Comparison of ENCODE assay signal across 11 mouse cellular contexts in genomic region chr5:97022305-97023278, GRCm38 (mm10). TPM values are rescaled to one million over a fixed set of nuclear protein-coding genes. Genes with fewer than 3 reads are reported as not detected.
DNase-seq lines count a peak whose midpoint lies in the region; ATAC-seq and TF ChIP-seq lines count a peak whose summit lies in the region.
"Had no signal": no experiment of that assay in that cellular context is flagged by ENCODE, and none has a peak within 500 bp of the region (broad histone marks: within the 10 kb centered on the region; RNA-seq: fewer than 3 reads in every experiment).

No protein-coding gene starts in this region.

- H3K36me3 ChIP-seq in hindbrain, embryonic 13.5 days: no peaks in the 10 kb centered on the region
- no peaks in the 10 kb centered on the region for H3K36me3 ChIP-seq in hindbrain, embryonic 11.5 days (ENCODE audit: control insufficient read depth, insufficient read depth, low read length)
- H3K36me3 ChIP-seq in stomach, embryonic 14.5 days (ENCODE audit: control insufficient read depth, insufficient read depth, low read length): no peaks in the 10 kb centered on the region
- H3K36me3 ChIP-seq in stomach, postnatal 0 days (ENCODE audit: control insufficient read depth, insufficient read depth, low read length): no peaks in the 10 kb centered on the region
- H3K36me3 ChIP-seq in intestine, postnatal 0 days (ENCODE audit: control insufficient read depth, insufficient read depth): no peaks in the 10 kb centered on the region
- H3K36me3 ChIP-seq: embryonic facial prominence, embryonic 13.5 days had no signal

- H3K9ac ChIP-seq in hindbrain, embryonic 13.5 days: no peak overlapping the region
- H3K9ac ChIP-seq in hindbrain, embryonic 11.5 days (ENCODE audit: low read depth, low read length): no peak overlapping the region
- H3K9ac ChIP-seq in stomach, embryonic 14.5 days (replicated peaks; ENCODE audit: low read depth, low read length): no peak overlapping the region
- no peak overlapping the region for H3K9ac ChIP-seq in stomach, postnatal 0 days (ENCODE audit: low read length)
- no peak overlapping the region for H3K9ac ChIP-seq in intestine, postnatal 0 days (ENCODE audit: low read depth, low read length)
- H3K9ac ChIP-seq: embryonic facial prominence, embryonic 13.5 days had no signal

- WGBS in hindbrain, embryonic 13.5 days: 72% methylated on average over 15 of the region's 15 CpGs
- WGBS in hindbrain, embryonic 11.5 days: 79% methylated on average over 15 of the region's 15 CpGs
- 72% methylated on average over 15 of the region's 15 CpGs for WGBS in stomach, embryonic 14.5 days
- WGBS in stomach, postnatal 0 days: 71% methylated on average over 15 of the region's 15 CpGs
- WGBS in intestine, postnatal 0 days: 46% methylated on average over 15 of the region's 15 CpGs

- ATAC-seq in hindbrain, embryonic 13.5 days (ENCODE audit: low FRiP score): peak; percentile 52; the same call in 1 of the 2 replicates
- no peak; the same call in 1 of the 2 replicates for ATAC-seq in hindbrain, embryonic 11.5 days (ENCODE audit: low FRiP score)
- 0 out of 2 replicates have a peak, but pooled peaks have one; percentile 33 for ATAC-seq in stomach, embryonic 14.5 days (ENCODE audit: insufficient number of reproducible peaks, insufficient read depth, low FRiP score, low read depth)
- no peak for ATAC-seq in stomach, postnatal 0 days (ENCODE audit: low FRiP score, low TSS enrichment)
- peak; percentile 82 for ATAC-seq in intestine, postnatal 0 days

- TF ChIP-seq EP300 in stomach, postnatal 0 days (optimal IDR thresholded peaks at IDR 0.05): no peak

- DNase-seq in hindbrain, embryonic 11.5 days (ENCODE audit: low spot score): no peak
- no peak for DNase-seq in stomach, postnatal 0 days (ENCODE audit: low spot score)
- peak; percentile 37 for DNase-seq in yolk sac, embryonic 10.5 days (ENCODE audit: low spot score)
- no peak for DNase-seq in adrenal gland, postnatal 4 days (ENCODE audit: low spot score in 2 of 2)
- DNase-seq in Muller cell, postnatal 12 days (ENCODE audit: inconsistent ontology term): no peak
- DNase-seq: right cerebral cortex, postnatal 4 days had no signal

- no peak overlapping the region for H3K4me3 ChIP-seq in hindbrain, embryonic 13.5 days
- H3K4me3 ChIP-seq in hindbrain, embryonic 11.5 days (ENCODE audit: low read depth, low read length): no peak overlapping the region
- no peak overlapping the region for H3K4me3 ChIP-seq in stomach, embryonic 14.5 days (ENCODE audit: low read depth, low read length)
- H3K4me3 ChIP-seq in stomach, postnatal 0 days (ENCODE audit: low read depth, low read length): no peak overlapping the region
- H3K4me3 ChIP-seq in intestine, postnatal 0 days (ENCODE audit: low read depth, low read length): no peak overlapping the region
- H3K4me3 ChIP-seq: embryonic facial prominence, embryonic 13.5 days had no signal

- TF ChIP-seq CTCF in stomach, postnatal 0 days (IDR thresholded peaks at IDR 0.05; ENCODE audit: low read depth): no peak
- TF ChIP-seq CTCF in intestine, postnatal 0 days (IDR thresholded peaks at IDR 0.05; ENCODE audit: low read depth): no peak

- no peaks in the 10 kb centered on the region for H3K27me3 ChIP-seq in hindbrain, embryonic 13.5 days
- H3K27me3 ChIP-seq in hindbrain, embryonic 11.5 days (ENCODE audit: control insufficient read depth, insufficient read depth, low read length): no peaks in the 10 kb centered on the region
- H3K27me3 ChIP-seq in stomach, embryonic 14.5 days (ENCODE audit: control insufficient read depth, insufficient read depth, low read length): no peaks in the 10 kb centered on the region
- no peaks in the 10 kb centered on the region for H3K27me3 ChIP-seq in stomach, postnatal 0 days (ENCODE audit: control insufficient read depth, insufficient read depth, low read length)
- H3K27me3 ChIP-seq in intestine, postnatal 0 days (replicated peaks; ENCODE audit: control insufficient read depth, insufficient read depth, low read length): no peaks in the 10 kb centered on the region
- H3K27me3 ChIP-seq: embryonic facial prominence, embryonic 13.5 days had no signal

- peaks cover 9% of the 10 kb centered on the region for H3K4me1 ChIP-seq in hindbrain, embryonic 13.5 days (replicated peaks)
- no peaks in the 10 kb centered on the region for H3K4me1 ChIP-seq in hindbrain, embryonic 11.5 days (replicated peaks; ENCODE audit: control insufficient read depth, insufficient read depth, low read length)
- no peaks in the 10 kb centered on the region for H3K4me1 ChIP-seq in stomach, embryonic 14.5 days (ENCODE audit: control insufficient read depth, insufficient read depth, low read length)
- no peaks in the 10 kb centered on the region for H3K4me1 ChIP-seq in stomach, postnatal 0 days (replicated peaks; ENCODE audit: control insufficient read depth, insufficient read depth)
- peaks cover 8% of the 10 kb centered on the region for H3K4me1 ChIP-seq in intestine, postnatal 0 days (replicated peaks; ENCODE audit: control insufficient read depth, insufficient read depth, low read length)
- H3K4me1 ChIP-seq: embryonic facial prominence, embryonic 13.5 days had no signal

- H3K9me3 ChIP-seq in hindbrain, embryonic 13.5 days: no peaks in the 10 kb centered on the region
- H3K9me3 ChIP-seq in hindbrain, embryonic 11.5 days (ENCODE audit: control insufficient read depth, low read length): no peaks in the 10 kb centered on the region
- H3K9me3 ChIP-seq in stomach, embryonic 14.5 days (ENCODE audit: control insufficient read depth, low read depth, low read length): no peaks in the 10 kb centered on the region
- no peaks in the 10 kb centered on the region for H3K9me3 ChIP-seq in stomach, postnatal 0 days (ENCODE audit: control insufficient read depth, low read length)
- no peaks in the 10 kb centered on the region for H3K9me3 ChIP-seq in intestine, postnatal 0 days (ENCODE audit: control insufficient read depth)
- H3K9me3 ChIP-seq: embryonic facial prominence, embryonic 13.5 days had no signal

- H3K4me2 ChIP-seq in hindbrain, embryonic 13.5 days: no peak overlapping the region
- H3K4me2 ChIP-seq in hindbrain, embryonic 11.5 days (replicated peaks; ENCODE audit: low read depth, low read length): no peak overlapping the region
- no peak overlapping the region for H3K4me2 ChIP-seq in stomach, embryonic 14.5 days (replicated peaks; ENCODE audit: low read depth, low read length)
- no peak overlapping the region for H3K4me2 ChIP-seq in stomach, postnatal 0 days (replicated peaks; ENCODE audit: low read depth)
- H3K4me2 ChIP-seq in intestine, postnatal 0 days (replicated peaks; ENCODE audit: low read depth): no peak overlapping the region; the same call in 1 of the 2 replicates
- H3K4me2 ChIP-seq: embryonic facial prominence, embryonic 13.5 days; midbrain, embryonic 11.5 days had no signal

- no peak overlapping the region for H3K27ac ChIP-seq in hindbrain, embryonic 13.5 days
- H3K27ac ChIP-seq in hindbrain, embryonic 11.5 days (ENCODE audit: low read depth, low read length): no peak overlapping the region
- H3K27ac ChIP-seq in stomach, embryonic 14.5 days (ENCODE audit: low read length): no peak overlapping the region
- no peak overlapping the region for H3K27ac ChIP-seq in stomach, postnatal 0 days (replicated peaks)
- H3K27ac ChIP-seq in intestine, postnatal 0 days (ENCODE audit: low read depth, low read length): peak overlapping the region; percentile 16
- H3K27ac ChIP-seq: embryonic facial prominence, embryonic 13.5 days had no signal

RNA-seq across cellular contexts. Expression of gene Bmp2k, which starts 25.1 kb away (rescaled TPM):
- polyA plus RNA-seq in hindbrain, embryonic 13.5 days (2015; fragmentation: Nextera tagmentation; extraction: Ambion mirVana): 10.0 and 10.5 TPM in 2 replicates
- polyA plus RNA-seq in hindbrain, embryonic 11.5 days (2014; fragmentation: Nextera tagmentation; extraction: Ambion mirVana): 11.1 and 13.7 TPM in 2 replicates
- 13.4 and 13.5 TPM in 2 replicates for polyA plus RNA-seq in stomach, embryonic 14.5 days (2014; fragmentation: Nextera tagmentation; extraction: Ambion mirVana)
- 10.6 and 11.9 TPM in 2 replicates for polyA plus RNA-seq in stomach, postnatal 0 days (2015; fragmentation: Nextera tagmentation; extraction: Ambion mirVana)
- 21.2 and 23.8 TPM in 2 replicates for polyA plus RNA-seq in intestine, postnatal 0 days (2015; fragmentation: Nextera tagmentation; extraction: Ambion mirVana)
- total RNA-seq in adrenal gland, postnatal 4 days (2021): 10 to 100 TPM; 25.3 to 26.8 TPM

Comparison
In these comparisons a context has a peak if more than half of its experiments do, and no peak if none do; other contexts are left out.
1. ATAC-seq: peak in hindbrain, embryonic 13.5 days (single experiment), stomach, embryonic 14.5 days (single experiment) and intestine, postnatal 0 days (single experiment); none in hindbrain, embryonic 11.5 days (single experiment) and stomach, postnatal 0 days (single experiment).